Mouse (Mus musculus): ENCODE data around the gene Sstr2. TPM values are rescaled to one million over a fixed set of nuclear protein-coding genes. Genes with fewer than 3 reads are reported as not detected.

Gene Sstr2
- polyA plus RNA-seq, 1 experiment from 2014 or later: 1.1 TPM

GRCm38 (mm10) chr11:113630642-113631041 lies 11.5 kb downstream of the Sstr2 start:
- 57% methylated on average over 7 of the region's 7 CpGs for WGBS
- Histone ChIP-seq H3K27me3 (ENCODE audit: insufficient read depth, poor library complexity, severe bottlenecking) (peaks cover 10% of the 10 kb centered on the region; the same call in 1 of the 2 replicates), H3K4me3 (no peak overlapping the region), H3K36me3 (no peaks in the 10 kb centered on the region), H3K9me3 (no peaks in the 10 kb centered on the region), H3K27ac (no peak overlapping the region), H3K4me1 (no peaks in the 10 kb centered on the region)
- no peak for DNase-seq (ENCODE audit: low spot score)

GRCm38 (mm10) chr11:113631302-113631701 lies 12.2 kb downstream of the Sstr2 start:
- Histone ChIP-seq H3K27ac (no peak overlapping the region), H3K4me3 (no peak overlapping the region), H3K4me1 (no peaks in the 10 kb centered on the region), H3K9me3 (no peaks in the 10 kb centered on the region), H3K27me3 (ENCODE audit: insufficient read depth, poor library complexity, severe bottlenecking) (peaks cover 10% of the 10 kb centered on the region; the same call in 1 of the 2 replicates), H3K36me3 (no peaks in the 10 kb centered on the region)
- no peak for DNase-seq (ENCODE audit: low spot score)
- 79% methylated on average over 8 of the region's 8 CpGs for WGBS

GRCm38 (mm10) chr11:113631862-113632261 lies 12.7 kb downstream of the Sstr2 start:
- no peak overlapping the region for H3K27ac ChIP-seq
- no peaks in the 10 kb centered on the region for H3K36me3 ChIP-seq
- 80% methylated on average over 8 of the region's 8 CpGs for WGBS
- no peak for DNase-seq (ENCODE audit: low spot score)
- no peaks in the 10 kb centered on the region for H3K4me1 ChIP-seq
- peaks cover 10% of the 10 kb centered on the region; the same call in 1 of the 2 replicates for H3K27me3 ChIP-seq (ENCODE audit: insufficient read depth, poor library complexity, severe bottlenecking)
- no peak overlapping the region for H3K4me3 ChIP-seq
- H3K9me3 ChIP-seq: no peaks in the 10 kb centered on the region

- DNase-seq (ENCODE audit: low spot score): no peak
- no peaks in the 10 kb centered on the region for H3K9me3 ChIP-seq
- WGBS: 76% methylated on average over 7 of the region's 7 CpGs
- H3K27me3 ChIP-seq (ENCODE audit: insufficient read depth, poor library complexity, severe bottlenecking): peaks cover 10% of the 10 kb centered on the region; the same call in 1 of the 2 replicates
- H3K4me3 ChIP-seq: no peak overlapping the region
- no peak overlapping the region for H3K27ac ChIP-seq
- no peaks in the 10 kb centered on the region for H3K4me1 ChIP-seq
- H3K36me3 ChIP-seq: no peaks in the 10 kb centered on the region
Observed at GRCm38 (mm10) chr11:113632303-113632702, 13.2 kb downstream of the Sstr2 start.

GRCm38 (mm10) chr11:113633398-113633797 lies 14.3 kb downstream of the Sstr2 start:
- Histone ChIP-seq H3K27ac (no peak overlapping the region), H3K9me3 (no peaks in the 10 kb centered on the region), H3K4me1 (no peaks in the 10 kb centered on the region), H3K4me3 (no peak overlapping the region), H3K36me3 (no peaks in the 10 kb centered on the region), H3K27me3 (ENCODE audit: insufficient read depth, poor library complexity, severe bottlenecking) (peaks cover 10% of the 10 kb centered on the region; the same call in 1 of the 2 replicates)
- WGBS: 85% methylated on average over 5 of the region's 5 CpGs
- no peak for DNase-seq (ENCODE audit: low spot score)

- DNase-seq (ENCODE audit: low spot score): no peak
Observed at GRCm38 (mm10) chr11:113634699-113635121, 15.6 kb downstream of the Sstr2 start.

GRCm38 (mm10) chr11:113638680-113639079 lies 19.5 kb downstream of the Sstr2 start:
- Histone ChIP-seq H3K36me3 (no peaks in the 10 kb centered on the region), H3K27ac (no peak overlapping the region), H3K27me3 (ENCODE audit: insufficient read depth, poor library complexity, severe bottlenecking) (no peaks in the 10 kb centered on the region), H3K4me1 (no peaks in the 10 kb centered on the region), H3K9me3 (no peaks in the 10 kb centered on the region), H3K4me3 (no peak overlapping the region)
- 88% methylated on average over 12 of the region's 12 CpGs for WGBS
- no peak for DNase-seq (ENCODE audit: low spot score)

More at GRCm38 (mm10) chr11:113634699-113635121, 15.6 kb downstream of the Sstr2 start:
- Histone ChIP-seq H3K4me3 (no peak overlapping the region), H3K27ac (no peak overlapping the region), H3K36me3 (no peaks in the 10 kb centered on the region), H3K4me1 (no peaks in the 10 kb centered on the region), H3K9me3 (no peaks in the 10 kb centered on the region), H3K27me3 (ENCODE audit: insufficient read depth, poor library complexity, severe bottlenecking) (peaks cover 5% of the 10 kb centered on the region; the same call in 1 of the 2 replicates)
- 69% methylated on average over 10 of the region's 10 CpGs for WGBS

GRCm38 (mm10) chr11:113645181-113645580 lies 26.0 kb downstream of the Sstr2 start:
- Histone ChIP-seq H3K27me3 (ENCODE audit: insufficient read depth, poor library complexity, severe bottlenecking) (no peaks in the 10 kb centered on the region; the same call in 1 of the 2 replicates), H3K36me3 (0 out of 2 replicates have a peak, but pooled peaks cover 3% of the 10 kb centered on the region), H3K27ac (no peak overlapping the region), H3K9me3 (no peaks in the 10 kb centered on the region), H3K4me1 (peaks cover 16% of the 10 kb centered on the region), H3K4me3 (no peak overlapping the region)
- no peak for DNase-seq (ENCODE audit: low spot score)
- 85% methylated on average over 3 of the region's 3 CpGs for WGBS

- H3K27ac ChIP-seq: peak overlapping the region; percentile 37
- H3K4me1 ChIP-seq: peaks cover 27% of the 10 kb centered on the region
- H3K27me3 ChIP-seq (ENCODE audit: insufficient read depth, poor library complexity, severe bottlenecking): no peaks in the 10 kb centered on the region; the same call in 1 of the 2 replicates
- peak; percentile 89 for DNase-seq (ENCODE audit: low spot score)
- 4% methylated on average over 15 of the region's 15 CpGs for WGBS
- no peak overlapping the region; the same call in 1 of the 2 replicates for H3K4me3 ChIP-seq
- H3K9me3 ChIP-seq: no peaks in the 10 kb centered on the region
- H3K36me3 ChIP-seq: peaks cover 20% of the 10 kb centered on the region
Observed at GRCm38 (mm10) chr11:113648152-113648551, 29.0 kb downstream of the Sstr2 start.

GRCm38 (mm10) chr11:113648690-113649352 lies 29.7 kb downstream of the Sstr2 start, which contains the start of gene Cog1:
Gene Cog1 (plus strand): TSS chr11:113649169.
- H3K27me3 ChIP-seq (ENCODE audit: insufficient read depth, poor library complexity, severe bottlenecking): no peaks in the 10 kb centered on the region; the same call in 1 of the 2 replicates
- peak within 1 kb of the TSS; percentile 99 for H3K27ac ChIP-seq
- H3K4me3 ChIP-seq: peak within 1 kb of the TSS; percentile 93
- peaks cover 27% of the 10 kb centered on the region for H3K4me1 ChIP-seq
- DNase-seq (ENCODE audit: low spot score): no peak
- peaks cover 27% of the 10 kb centered on the region for H3K36me3 ChIP-seq
- WGBS: 37% methylated on average over 26 of the region's 26 CpGs
- H3K9me3 ChIP-seq: no peaks in the 10 kb centered on the region

GRCm38 (mm10) chr11:113649353-113650210 lies 30.4 kb downstream of the Sstr2 start, which contains the start of gene Slc39a11:
Gene Slc39a11 (minus strand): TSS chr11:113650079.
- Histone ChIP-seq H3K4me1 (peaks cover 27% of the 10 kb centered on the region), H3K36me3 (peaks cover 34% of the 10 kb centered on the region), H3K4me3 (peak within 1 kb of the TSS; percentile 93), H3K27ac (peak within 1 kb of the TSS; percentile 99), H3K9me3 (no peaks in the 10 kb centered on the region), H3K27me3 (ENCODE audit: insufficient read depth, poor library complexity, severe bottlenecking) (no peaks in the 10 kb centered on the region; the same call in 1 of the 2 replicates)
- peak; percentile 88 for DNase-seq (ENCODE audit: low spot score)
- WGBS: 0% methylated on average over 85 of the region's 91 CpGs

GRCm38 (mm10) chr11:113651206-113651906 lies 32.2 kb downstream of the Sstr2 start:
- no peaks in the 10 kb centered on the region; the same call in 1 of the 2 replicates for H3K27me3 ChIP-seq (ENCODE audit: insufficient read depth, poor library complexity, severe bottlenecking)
- H3K4me1 ChIP-seq: peaks cover 29% of the 10 kb centered on the region
- peaks cover 50% of the 10 kb centered on the region for H3K36me3 ChIP-seq
- no peak for DNase-seq (ENCODE audit: low spot score)
- no peak overlapping the region for H3K4me3 ChIP-seq
- no peaks in the 10 kb centered on the region for H3K9me3 ChIP-seq
- no peak overlapping the region for H3K27ac ChIP-seq
- 66% methylated on average over 22 of the region's 22 CpGs for WGBS
